Mouse (Mus musculus) heart, embryonic 15.5 days (tissue): Measurements from ENCODE around the gene Ccr7. TPM values are rescaled to one million over a fixed set of nuclear protein-coding genes. Genes with fewer than 3 reads are reported as not detected.

Experiments used
- ATAC-seq: fragments of 200-750 bp; cut with Nextera tagmentation; replicated peaks from 2 replicates; pipeline ENCODE4 v1.8.0; 2017; ENCODE audit warnings: low read depth, moderate TSS enrichment; ENCODE audit not compliant: insufficient number of reproducible peaks, insufficient read depth, low FRiP score
- H3K27ac ChIP-seq: fragments of 300-500 bp; sonication (generic); 2 replicates; pipeline ENCODE4 v1.5.1; 2015; ENCODE audit warnings: mild to moderate bottlenecking, inconsistent platforms
- H3K27me3 ChIP-seq: fragments of 300-500 bp; sonication (generic); 2 replicates; pipeline ENCODE4 v1.6.1; 2015; ENCODE audit warnings: inconsistent platforms
- H3K36me3 ChIP-seq: fragments of 300-500 bp; sonication (generic); 2 replicates; pipeline ENCODE4 v1.6.1; 2015; ENCODE audit warnings: mild to moderate bottlenecking, inconsistent platforms
- H3K4me1 ChIP-seq: fragments of 300-500 bp; sonication (generic); replicated peaks from 2 replicates; pipeline ENCODE4 v1.6.1; 2015; ENCODE audit warnings: inconsistent platforms
- H3K4me2 ChIP-seq: fragments of 300-500 bp; sonication (generic); 2 replicates; pipeline ENCODE4 v1.6.1; 2015; ENCODE audit warnings: inconsistent platforms, mild to moderate bottlenecking, moderate library complexity
- H3K4me3 ChIP-seq: fragments of 300-500 bp; sonication (generic); 2 replicates; pipeline ENCODE4 v1.5.1; 2015; ENCODE audit warnings: mild to moderate bottlenecking, inconsistent platforms
- H3K9ac ChIP-seq: fragments of 300-500 bp; sonication (generic); 2 replicates; pipeline ENCODE4 v1.6.1; 2015; ENCODE audit warnings: mild to moderate bottlenecking, inconsistent platforms
- H3K9me3 ChIP-seq: fragments of 300-500 bp; sonication (generic); replicated peaks from 2 replicates; pipeline ENCODE4 v1.6.1; 2016; ENCODE audit warnings: inconsistent platforms
- WGBS: fragments of 180-500 bp; shearing (Covaris S2); methylation state at CpG from one replicate; pipeline ENCODE4 v1.1.7; 2015; ENCODE audit warnings: mixed read lengths; 5-methylcytosine and 5-hydroxymethylcytosine counted together
- polyA plus RNA-seq: library from polyadenylated mRNA; unstranded; fragments of >200 nt; fragmentation: Nextera tagmentation; extraction: Ambion mirVana; gene quantifications from 2 replicates; pipeline ENCODE4 v1.2.1, GENCODE M21; 2015

Ccr7 gene
- 0.34 and 0.67 TPM in 2 replicates for polyA plus RNA-seq

GRCm38 (mm10) chr11:99154987-99155641 lies at the start of gene Ccr7:
TSS of gene Ccr7 (minus strand) at chr11:99155077.
- WGBS = 33% methylated on average over 12 of the region's 12 CpGs
- H3K4me2 ChIP-seq = peak within 1 kb of the TSS; percentile 57
- no peaks in the 10 kb centered on the region for H3K9me3 ChIP-seq
- peak within 1 kb of the TSS; percentile 39 for H3K4me3 ChIP-seq
- peaks cover 5% of the 10 kb centered on the region for H3K4me1 ChIP-seq
- H3K9ac ChIP-seq = peak within 1 kb of the TSS; percentile 12; the same call in 1 of the 2 replicates
- H3K27ac ChIP-seq = no peak within 1 kb of the TSS
- H3K27me3 ChIP-seq = peaks cover 21% of the 10 kb centered on the region
- no peak for ATAC-seq
- H3K36me3 ChIP-seq = no peaks in the 10 kb centered on the region

GRCm38 (mm10) chr11:99189154-99189582 lies 34.3 kb upstream of the Ccr7 start:
- H3K9ac ChIP-seq = no peak overlapping the region
- no peak overlapping the region for H3K4me3 ChIP-seq
- H3K27ac ChIP-seq = no peak overlapping the region
- no peaks in the 10 kb centered on the region for H3K36me3 ChIP-seq
- no peaks in the 10 kb centered on the region for H3K9me3 ChIP-seq
- no peak overlapping the region for H3K4me2 ChIP-seq
- ATAC-seq = no peak
- H3K4me1 ChIP-seq = no peaks in the 10 kb centered on the region
- H3K27me3 ChIP-seq = peaks cover 30% of the 10 kb centered on the region
- 23% methylated on average over 14 of the region's 14 CpGs for WGBS

GRCm38 (mm10) chr11:99187348-99187747 lies 32.5 kb upstream of the Ccr7 start:
- Histone ChIP-seq H3K36me3 (no peaks in the 10 kb centered on the region), H3K9ac (no peak overlapping the region), H3K4me2 (no peak overlapping the region), H3K27me3 (peaks cover 30% of the 10 kb centered on the region), H3K4me1 (0 out of 2 replicates have a peak, but pooled peaks cover 2% of the 10 kb centered on the region), H3K27ac (no peak overlapping the region), H3K9me3 (no peaks in the 10 kb centered on the region), H3K4me3 (no peak overlapping the region)
- no peak for ATAC-seq
- WGBS = 81% methylated on average over 4 of the region's 4 CpGs

GRCm38 (mm10) chr11:99186836-99187235 lies 32.0 kb upstream of the Ccr7 start:
- WGBS = 74% methylated on average over 2 of the region's 2 CpGs
- H3K4me3 ChIP-seq = no peak overlapping the region
- no peak overlapping the region for H3K4me2 ChIP-seq
- H3K9ac ChIP-seq = no peak overlapping the region
- peaks cover 30% of the 10 kb centered on the region for H3K27me3 ChIP-seq
- no peak for ATAC-seq
- H3K9me3 ChIP-seq = no peaks in the 10 kb centered on the region
- H3K36me3 ChIP-seq = no peaks in the 10 kb centered on the region
- 0 out of 2 replicates have a peak, but pooled peaks cover 4% of the 10 kb centered on the region for H3K4me1 ChIP-seq
- H3K27ac ChIP-seq = no peak overlapping the region

GRCm38 (mm10) chr11:99182575-99182974 lies 27.7 kb upstream of the Ccr7 start:
- Histone ChIP-seq H3K9me3 (no peaks in the 10 kb centered on the region), H3K4me2 (peak overlapping the region; percentile 3; the same call in 1 of the 2 replicates), H3K27ac (no peak overlapping the region), H3K27me3 (peaks cover 7% of the 10 kb centered on the region), H3K36me3 (no peaks in the 10 kb centered on the region), H3K4me1 (0 out of 2 replicates have a peak, but pooled peaks cover 4% of the 10 kb centered on the region), H3K4me3 (no peak overlapping the region), H3K9ac (no peak overlapping the region)
- no peak for ATAC-seq
- 57% methylated on average over 11 of the region's 11 CpGs for WGBS

- Histone ChIP-seq H3K9me3 (no peaks in the 10 kb centered on the region), H3K27me3 (no peaks in the 10 kb centered on the region; the same call in 1 of the 2 replicates), H3K27ac (no peak overlapping the region), H3K36me3 (no peaks in the 10 kb centered on the region), H3K4me2 (no peak overlapping the region), H3K4me3 (no peak overlapping the region), H3K9ac (no peak overlapping the region), H3K4me1 (0 out of 2 replicates have a peak, but pooled peaks cover 4% of the 10 kb centered on the region)
- no peak for ATAC-seq
- WGBS = 77% methylated on average over 5 of the region's 5 CpGs
Measured at GRCm38 (mm10) chr11:99180071-99180470, 25.2 kb upstream of the Ccr7 start.

- Histone ChIP-seq H3K27ac (no peak overlapping the region), H3K9me3 (no peaks in the 10 kb centered on the region), H3K9ac (no peak overlapping the region), H3K36me3 (no peaks in the 10 kb centered on the region), H3K27me3 (no peaks in the 10 kb centered on the region), H3K4me1 (0 out of 2 replicates have a peak, but pooled peaks cover 4% of the 10 kb centered on the region), H3K4me3 (no peak overlapping the region), H3K4me2 (no peak overlapping the region)
- ATAC-seq = no peak
- WGBS = 52% methylated on average over 3 of the region's 3 CpGs
Measured at GRCm38 (mm10) chr11:99177925-99178198, 23.0 kb upstream of the Ccr7 start.

- H3K4me2 ChIP-seq = no peak overlapping the region
- H3K27me3 ChIP-seq = no peaks in the 10 kb centered on the region
- WGBS = 55% methylated on average over 5 of the region's 5 CpGs
- ATAC-seq = no peak
- no peak overlapping the region for H3K4me3 ChIP-seq
- H3K36me3 ChIP-seq = no peaks in the 10 kb centered on the region
- H3K9me3 ChIP-seq = no peaks in the 10 kb centered on the region
- H3K9ac ChIP-seq = no peak overlapping the region
- no peak overlapping the region for H3K27ac ChIP-seq
- H3K4me1 ChIP-seq = 0 out of 2 replicates have a peak, but pooled peaks cover 1% of the 10 kb centered on the region
Measured at GRCm38 (mm10) chr11:99177054-99177924, 22.4 kb upstream of the Ccr7 start.

- H3K4me1 ChIP-seq = no peaks in the 10 kb centered on the region
Measured at GRCm38 (mm10) chr11:99172002-99172401, 17.1 kb upstream of the Ccr7 start.

GRCm38 (mm10) chr11:99171442-99171841 lies 16.6 kb upstream of the Ccr7 start:
- no peaks in the 10 kb centered on the region for H3K27me3 ChIP-seq
- no peak for ATAC-seq
- H3K4me2 ChIP-seq = no peak overlapping the region
- H3K27ac ChIP-seq = no peak overlapping the region
- H3K4me1 ChIP-seq = no peaks in the 10 kb centered on the region
- H3K36me3 ChIP-seq = no peaks in the 10 kb centered on the region
- no peak overlapping the region for H3K4me3 ChIP-seq
- H3K9ac ChIP-seq = no peak overlapping the region
- WGBS = 64% methylated on average over 2 of the region's 2 CpGs
- H3K9me3 ChIP-seq = no peaks in the 10 kb centered on the region

More at GRCm38 (mm10) chr11:99172002-99172401, 17.1 kb upstream of the Ccr7 start:
- 81% methylated on average over 4 of the region's 4 CpGs for WGBS
- Histone ChIP-seq H3K4me2 (no peak overlapping the region), H3K27me3 (no peaks in the 10 kb centered on the region), H3K4me3 (no peak overlapping the region), H3K9ac (no peak overlapping the region), H3K27ac (no peak overlapping the region), H3K36me3 (no peaks in the 10 kb centered on the region), H3K9me3 (no peaks in the 10 kb centered on the region)
- no peak for ATAC-seq

GRCm38 (mm10) chr11:99170547-99171267 lies 15.8 kb upstream of the Ccr7 start:
- no peak for ATAC-seq
- 67% methylated on average over 12 of the region's 12 CpGs for WGBS
- no peaks in the 10 kb centered on the region for H3K27me3 ChIP-seq
- H3K4me2 ChIP-seq = no peak overlapping the region
- H3K9ac ChIP-seq = no peak overlapping the region
- H3K4me3 ChIP-seq = no peak overlapping the region
- no peaks in the 10 kb centered on the region for H3K36me3 ChIP-seq
- no peaks in the 10 kb centered on the region for H3K9me3 ChIP-seq
- no peak overlapping the region for H3K27ac ChIP-seq
- H3K4me1 ChIP-seq = no peaks in the 10 kb centered on the region
